Mouse (Mus musculus) brain, embryonic 14.5 days (tissue): ENCODE measurements at regions not wholly inside any gene's neighbourhood (a gene's known extent, or its start where the extent isn't known, plus 50 kb on each side); places are given as distances from the start of the nearest gene placed in this dataset.

Experiments used
- CTCF ChIP-seq: fragments of 200-500 bp; IDR thresholded peaks from 2 replicates; pipeline ENCODE4 v1.5.1; 2012; ENCODE audit warnings: inconsistent platforms, mild to moderate bottlenecking, moderate library complexity, borderline replicate concordance; ENCODE audit not compliant: insufficient read depth, insufficient read length; ENCODE audit errors: extremely low read depth
- POLR2A ChIP-seq: fragments of 200-500 bp; IDR thresholded peaks from 2 replicates; pipeline ENCODE4 v1.6.1; 2012; ENCODE audit warnings: mild to moderate bottlenecking, inconsistent platforms, borderline replicate concordance; ENCODE audit not compliant: poor library complexity, insufficient read depth, insufficient read length, severe bottlenecking; ENCODE audit errors: extremely low read depth

DNA sequence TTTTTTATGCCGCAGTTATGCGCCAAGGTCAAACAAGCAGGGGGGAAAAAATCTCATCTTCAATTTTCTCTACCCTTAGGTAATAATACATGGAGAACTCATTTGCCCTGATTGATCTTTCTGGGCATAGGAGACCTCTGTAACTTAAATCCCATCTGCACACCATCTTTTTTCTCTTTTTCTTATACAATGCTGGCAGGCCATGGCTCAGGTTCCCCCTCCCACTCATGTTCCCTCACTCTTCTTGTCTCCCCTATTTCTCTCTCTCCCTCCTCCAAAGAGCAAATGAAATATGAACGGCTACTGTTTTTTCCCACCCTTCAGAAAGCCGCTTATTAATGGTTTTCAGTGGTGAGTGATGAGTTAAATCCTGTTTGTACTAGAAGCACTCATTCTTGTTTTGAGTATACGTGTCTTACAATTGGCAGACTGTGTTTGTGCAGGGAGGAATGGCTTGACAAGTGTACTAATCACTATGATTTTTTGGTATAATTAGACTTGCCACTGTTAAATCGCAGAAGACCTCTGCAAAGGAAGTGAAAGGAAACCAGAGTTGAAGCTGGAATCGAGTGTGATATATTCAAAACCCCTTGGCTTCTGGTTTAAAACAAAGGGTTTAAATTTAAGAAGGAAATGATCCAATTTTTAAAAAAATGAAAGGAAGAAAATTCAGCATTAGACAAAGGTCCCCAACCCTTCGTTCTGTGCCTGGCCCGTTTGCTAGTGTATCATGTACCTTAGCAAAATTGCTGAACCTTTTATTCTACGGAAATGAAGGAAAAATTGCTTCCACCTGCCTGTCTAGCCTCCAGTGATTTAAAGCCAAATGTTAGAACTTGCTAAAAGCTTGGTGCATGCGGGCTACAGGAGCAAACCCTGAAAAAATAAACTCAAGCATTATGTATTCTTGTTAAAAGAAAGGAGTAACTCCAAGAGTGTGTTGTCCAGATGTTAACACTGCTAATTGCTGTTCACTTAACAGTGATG is 336.4 kb downstream of the Phf3 start:
- no peak for TF ChIP-seq POLR2A
- TF ChIP-seq CTCF: no peak
